Mouse (Mus musculus) C2C12 (cell line): ENCODE data around the gene Grm8. TPM values are rescaled to one million over a fixed set of nuclear protein-coding genes. Genes with fewer than 3 reads are reported as not detected.

ENCODE experiments used
- H3K27me3 ChIP-seq: one replicate; pipeline ENCODE4 v1.6.1; 2011; ENCODE audit not compliant: control insufficient read depth, insufficient read depth, insufficient read length
- H3K36me3 ChIP-seq: one replicate; pipeline ENCODE4 v1.6.1; 2011; ENCODE audit not compliant: control insufficient read depth, insufficient read depth
- H3K4me3 ChIP-seq: one replicate; pipeline ENCODE4 v1.5.1; 2011; ENCODE audit warnings: mild to moderate bottlenecking, control low read depth; ENCODE audit not compliant: poor library complexity, insufficient read depth, severe bottlenecking
- H3K79me2 ChIP-seq: one replicate; pipeline ENCODE4 v1.6.1; 2011; ENCODE audit not compliant: control insufficient read depth, insufficient read depth
- H3K79me3 ChIP-seq: one replicate; pipeline ENCODE4 v1.6.1; 2011; ENCODE audit warnings: low read depth, control low read depth
- H3ac ChIP-seq: one replicate; pipeline ENCODE3; 2011; ENCODE audit warnings: low read depth; ENCODE audit not compliant: control insufficient read depth, insufficient read length
- CEBPB ChIP-seq: IDR thresholded peaks from one replicate; pipeline ENCODE4 v1.6.1; 2011; ENCODE audit warnings: low read depth, mild to moderate bottlenecking, control low read depth, moderate library complexity
- CTCF ChIP-seq: IDR thresholded peaks from one replicate; pipeline ENCODE4 v1.5.1; 2011; ENCODE audit not compliant: control insufficient read depth, insufficient read depth, insufficient read length
- FOSL1 ChIP-seq: IDR thresholded peaks from one replicate; pipeline ENCODE4 v1.8.0; 2011; ENCODE audit warnings: mild to moderate bottlenecking, low read length; ENCODE audit not compliant: poor library complexity, insufficient read depth, severe bottlenecking
- MAX ChIP-seq: IDR thresholded peaks from one replicate; pipeline ENCODE4 v1.6.1; 2011; ENCODE audit warnings: mild to moderate bottlenecking, control low read depth
- MYOD1 ChIP-seq: IDR thresholded peaks from one replicate; pipeline ENCODE4 v1.6.1; 2011; ENCODE audit warnings: low read depth; ENCODE audit not compliant: control insufficient read depth, insufficient read length
- MYOG ChIP-seq: IDR thresholded peaks from one replicate; pipeline ENCODE4 v1.6.1; 2011; ENCODE audit not compliant: control insufficient read depth, insufficient read length; ENCODE audit errors: extremely low read depth
- USF1 ChIP-seq: IDR thresholded peaks from one replicate; pipeline ENCODE4 v1.6.1; 2011; ENCODE audit warnings: low read depth, mild to moderate bottlenecking, control low read depth, moderate library complexity
- polyA plus RNA-seq: library from polyadenylated mRNA; unstranded; fragments of >200 nt; fragmentation: generic; extraction: Trizol; gene quantifications from one replicate; pipeline ENCODE4 v1.2.1, GENCODE M21; 2012; ENCODE audit warnings: missing spikeins

Gene Grm8
- polyA plus RNA-seq, 1 experiment = not detected

- Histone ChIP-seq H3ac (no peak overlapping the region), H3K27me3 (no peaks in the 10 kb centered on the region), H3K79me3 (no peaks in the 10 kb centered on the region), H3K79me2 (no peaks in the 10 kb centered on the region), H3K36me3 (no peaks in the 10 kb centered on the region), H3K4me3 (no peak overlapping the region)
- TF ChIP-seq CEBPB (no peak), FOSL1 (no peak), CTCF (no peak), MYOD1 (no peak), MYOG (no peak), USF1 (no peak), MAX (no peak)
These were observed 178.6 kb downstream of the Grm8 start for GRCm38 (mm10) chr6:27956278-27956857.

- Histone ChIP-seq H3K27me3 (no peaks in the 10 kb centered on the region), H3K79me2 (no peaks in the 10 kb centered on the region), H3K36me3 (no peaks in the 10 kb centered on the region), H3K4me3 (no peak overlapping the region), H3ac (no peak overlapping the region), H3K79me3 (no peaks in the 10 kb centered on the region)
- TF ChIP-seq MYOG (no peak), CEBPB (no peak), FOSL1 (no peak), MYOD1 (no peak)
These were observed 183.5 kb downstream of the Grm8 start for GRCm38 (mm10) chr6:27951433-27951832.

- no peaks in the 10 kb centered on the region for H3K79me2 ChIP-seq
- H3K4me3 ChIP-seq = no peak overlapping the region
- H3K79me3 ChIP-seq = no peaks in the 10 kb centered on the region
- no peak for TF ChIP-seq USF1
- no peak for TF ChIP-seq CEBPB
- no peak for TF ChIP-seq MYOD1
- no peak for TF ChIP-seq MAX
- no peak for TF ChIP-seq FOSL1
- TF ChIP-seq MYOG = no peak
- no peak for TF ChIP-seq CTCF
- H3K36me3 ChIP-seq = no peaks in the 10 kb centered on the region
- no peaks in the 10 kb centered on the region for H3K27me3 ChIP-seq
- no peak overlapping the region for H3ac ChIP-seq
These were observed 206.9 kb downstream of the Grm8 start for GRCm38 (mm10) chr6:27928058-27928457.

- Histone ChIP-seq H3K79me2 (no peaks in the 10 kb centered on the region), H3K27me3 (no peaks in the 10 kb centered on the region), H3K36me3 (no peaks in the 10 kb centered on the region), H3K4me3 (no peak overlapping the region), H3ac (no peak overlapping the region), H3K79me3 (no peaks in the 10 kb centered on the region)
- TF ChIP-seq CTCF (no peak), MYOD1 (no peak), MYOG (no peak), MAX (no peak), CEBPB (no peak), FOSL1 (no peak), USF1 (no peak)
These were observed 221.7 kb downstream of the Grm8 start for GRCm38 (mm10) chr6:27913281-27913680.

- Histone ChIP-seq H3K79me3 (no peaks in the 10 kb centered on the region), H3ac (no peak overlapping the region), H3K79me2 (no peaks in the 10 kb centered on the region), H3K4me3 (no peak overlapping the region), H3K27me3 (no peaks in the 10 kb centered on the region), H3K36me3 (no peaks in the 10 kb centered on the region)
- TF ChIP-seq MYOG (no peak), FOSL1 (no peak), MYOD1 (no peak), CTCF (no peak), USF1 (no peak), CEBPB (no peak), MAX (no peak)
These were observed 230.6 kb downstream of the Grm8 start for GRCm38 (mm10) chr6:27904358-27904757.

GRCm38 (mm10) chr6:27902224-27902623 lies 232.8 kb downstream of the Grm8 start:
- no peaks in the 10 kb centered on the region for H3K79me2 ChIP-seq
- no peaks in the 10 kb centered on the region for H3K79me3 ChIP-seq
- TF ChIP-seq CTCF (no peak), USF1 (no peak), MYOD1 (no peak), MAX (no peak)
- no peaks in the 10 kb centered on the region for H3K36me3 ChIP-seq
- no peak overlapping the region for H3ac ChIP-seq
- H3K4me3 ChIP-seq = no peak overlapping the region
- H3K27me3 ChIP-seq = no peaks in the 10 kb centered on the region
